Mouse (Mus musculus): ENCODE measurements around the gene Eml4. TPM values are rescaled to one million over a fixed set of nuclear protein-coding genes. Genes with fewer than 3 reads are reported as not detected.
A peak's percentile ranks its signal among the peaks of the same experiment; 100 is the strongest.

Gene Eml4
- 10 to 100 TPM; 25.8 to 26.4 TPM for total RNA-seq (2021)
- long read RNA-seq, experiment 1, full-length matches to known transcripts: 11 of 30 reads
- long read RNA-seq, experiment 1, partial matches to known transcripts: 2 of 30 reads
- long read RNA-seq, experiment 1, other reads (novel, unspliced or antisense): 17 of 30 reads
- long read RNA-seq, experiment 2, full-length matches to known transcripts: 8 of 25 reads
- long read RNA-seq, experiment 2, partial matches to known transcripts: 2 of 25 reads
- long read RNA-seq, experiment 2, other reads (novel, unspliced or antisense): 15 of 25 reads

- intact Hi-C loops (cut with DNase I): loop anchor here (5.0 kb wide), 1 partner anchor 73 kb away; no protein-coding TSS in a partner anchor
- DNase-seq (ENCODE audit: low spot score in 2 of 2): peak; percentile 95
Observed at GRCm38 (mm10) chr17:83350379-83351091, at the start of gene Eml4. Gene Eml4 (plus strand): TSS chr17:83350931.

GRCm38 (mm10) chr17:83301433-83301832 lies 49.3 kb upstream of the Eml4 start:
- no peak for DNase-seq (ENCODE audit: low spot score in 2 of 2)
- intact Hi-C loops (cut with DNase I): no loop called here

GRCm38 (mm10) chr17:83304089-83304822 lies 46.5 kb upstream of the Eml4 start:
- DNase-seq (ENCODE audit: low spot score in 2 of 2): no peak
- intact Hi-C loops (cut with DNase I): no loop called here

GRCm38 (mm10) chr17:83306964-83307640 lies 43.6 kb upstream of the Eml4 start:
- no peak for DNase-seq (ENCODE audit: low spot score in 2 of 2)
- intact Hi-C loops (cut with DNase I): no loop called here

GRCm38 (mm10) chr17:83307641-83308296 lies 43.0 kb upstream of the Eml4 start:
- DNase-seq (ENCODE audit: low spot score in 2 of 2): no peak
- intact Hi-C loops (cut with DNase I): no loop called here

- no peak for DNase-seq (ENCODE audit: low spot score in 2 of 2)
- intact Hi-C loops (cut with DNase I): no loop called here
Observed at GRCm38 (mm10) chr17:83308451-83308850, 42.3 kb upstream of the Eml4 start.

- intact Hi-C loops (cut with DNase I): no loop called here
- DNase-seq (ENCODE audit: low spot score in 2 of 2): no peak
Observed at GRCm38 (mm10) chr17:83309243-83309642, 41.5 kb upstream of the Eml4 start.

GRCm38 (mm10) chr17:83311806-83312205 lies 38.9 kb upstream of the Eml4 start:
- DNase-seq (ENCODE audit: low spot score in 2 of 2): no peak
- intact Hi-C loops (cut with DNase I): no loop called here

- intact Hi-C loops (cut with DNase I): no loop called here
- DNase-seq (ENCODE audit: low spot score in 2 of 2): peak; percentile 8 to 20
Observed at GRCm38 (mm10) chr17:83312244-83312918, 38.4 kb upstream of the Eml4 start.

- intact Hi-C loops (cut with DNase I): no loop called here
- DNase-seq (ENCODE audit: low spot score in 2 of 2): no peak
Observed at GRCm38 (mm10) chr17:83313046-83313689, 37.6 kb upstream of the Eml4 start.

GRCm38 (mm10) chr17:83315476-83315875 lies 35.3 kb upstream of the Eml4 start:
- intact Hi-C loops (cut with DNase I): no loop called here
- DNase-seq (ENCODE audit: low spot score in 2 of 2): no peak

- intact Hi-C loops (cut with DNase I): no loop called here
- DNase-seq (ENCODE audit: low spot score in 2 of 2): peak; percentile 17 to 32
Observed at GRCm38 (mm10) chr17:83322621-83323335, 28.0 kb upstream of the Eml4 start.

- DNase-seq (ENCODE audit: low spot score in 2 of 2): no peak
- intact Hi-C loops (cut with DNase I): no loop called here
Observed at GRCm38 (mm10) chr17:83323410-83324268, 27.1 kb upstream of the Eml4 start.

- peak; percentile 17 to 22 for DNase-seq (ENCODE audit: low spot score in 2 of 2)
- intact Hi-C loops (cut with DNase I): no loop called here
Observed at GRCm38 (mm10) chr17:83324269-83324616, 26.5 kb upstream of the Eml4 start.

- no peak for DNase-seq (ENCODE audit: low spot score in 2 of 2)
- intact Hi-C loops (cut with DNase I): no loop called here
Observed at GRCm38 (mm10) chr17:83335183-83335584, 15.5 kb upstream of the Eml4 start.

GRCm38 (mm10) chr17:83337051-83337898 lies 13.5 kb upstream of the Eml4 start:
- no peak for DNase-seq (ENCODE audit: low spot score in 2 of 2)
- intact Hi-C loops (cut with DNase I): no loop called here
